In genomic region chr11:73077211-73077720, GRCm38 (mm10) we compare ENCODE assay signal across 16 mouse cellular contexts. TPM values are rescaled to one million over a fixed set of nuclear protein-coding genes. Genes with fewer than 3 reads are reported as not detected.
"Had no signal": no experiment of that assay in that cellular context is flagged by ENCODE, and none has a peak within 500 bp of the region (broad histone marks: within the 10 kb centered on the region; RNA-seq: fewer than 3 reads in every experiment).

No protein-coding gene starts in this region.

- H3K4me3 ChIP-seq: left cerebral cortex, adult 2 months; limb, embryonic 12.5 days; liver, embryonic 13.5 days; lung, embryonic 15.5 days; megakaryocyte, embryonic 14.5 days; midbrain, embryonic 13.5 days; stomach, embryonic 15.5 days had no signal

- H3K9ac ChIP-seq: limb, embryonic 12.5 days; liver, embryonic 13.5 days; liver, postnatal 0 days; lung, embryonic 15.5 days; midbrain, embryonic 13.5 days; stomach, embryonic 15.5 days had no signal

- H3K9me3 ChIP-seq: limb, embryonic 12.5 days; liver, embryonic 13.5 days; lung, embryonic 15.5 days; megakaryocyte, embryonic 14.5 days; midbrain, embryonic 13.5 days; stomach, embryonic 15.5 days had no signal

- H3K27me3 ChIP-seq: limb, embryonic 12.5 days; liver, embryonic 13.5 days; lung, embryonic 15.5 days; megakaryocyte, embryonic 14.5 days; midbrain, embryonic 13.5 days; stomach, embryonic 15.5 days had no signal

- H3K4me1 ChIP-seq: limb, embryonic 12.5 days; liver, embryonic 13.5 days; lung, embryonic 15.5 days; stomach, embryonic 15.5 days had no signal

- H3K27ac ChIP-seq: left cerebral cortex, adult 2 months; limb, embryonic 12.5 days; liver, embryonic 13.5 days; lung, embryonic 15.5 days; macrophage; midbrain, embryonic 13.5 days; stomach, embryonic 15.5 days had no signal

- ATAC-seq: liver, postnatal 0 days; midbrain, embryonic 13.5 days had no signal

- DNase-seq: kidney, adult 11 months; kidney, postnatal 4 days; liver; liver, embryonic 13.5 days; liver, postnatal 0 days; lung, postnatal 14 days; right cerebral cortex, postnatal 14 days; thymus, adult 2 months; thymus, postnatal 25 days had no signal

- H3K4me2 ChIP-seq: limb, embryonic 12.5 days; liver, embryonic 13.5 days; lung, embryonic 15.5 days; midbrain, embryonic 13.5 days; stomach, embryonic 15.5 days had no signal

RNA-seq across cellular contexts. Expression of gene Itgae, which starts 13.1 kb away (rescaled TPM):
- total RNA-seq: left cerebral cortex, adult 2 months had no signal

RNA-seq across cellular contexts. Expression of gene Camkk1, which starts 58.5 kb away (rescaled TPM):
- polyA plus RNA-seq: macrophage had no signal
